Mouse (Mus musculus): ENCODE measurements around the gene Espnl. TPM values are rescaled to one million over a fixed set of nuclear protein-coding genes. Genes with fewer than 3 reads are reported as not detected.

Espnl gene
- polyA plus RNA-seq, 1 experiment: 0.07 TPM

GRCm38 (mm10) chr1:91380453-91381090 lies 58.7 kb downstream of the Espnl start:
- DNase-seq (ENCODE audit: low read depth): no peak

- DNase-seq (ENCODE audit: low read depth): no peak
Measured at GRCm38 (mm10) chr1:91381091-91381471, 59.2 kb downstream of the Espnl start.

GRCm38 (mm10) chr1:91390369-91390768 lies 68.5 kb downstream of the Espnl start:
- no peak for DNase-seq (ENCODE audit: low read depth)

GRCm38 (mm10) chr1:91397927-91398259 lies 76.0 kb downstream of the Espnl start:
- no peak for DNase-seq (ENCODE audit: low read depth)

Other genes with a start within 250 kb of the Espnl start
- 0.05 and 0.15 TPM in 2 replicates for gene Rbm44, start 177.0 kb upstream of the Espnl start, polyA plus RNA-seq (2012; rRNA removed)
- 43.9 and 92.4 TPM in 2 replicates for gene Ramp1, start 142.3 kb upstream of the Espnl start, polyA plus RNA-seq (2012; rRNA removed)
- 35.1 and 37.7 TPM in 2 replicates for gene Ube2f, start 71.8 kb upstream of the Espnl start, polyA plus RNA-seq (2012; rRNA removed)
- gene Scly, start 23.7 kb upstream of the Espnl start, polyA plus RNA-seq (2012; rRNA removed): 14.9 and 15.7 TPM in 2 replicates
- 0.47 and 0.55 TPM in 2 replicates for gene Klhl30, start 28.9 kb downstream of the Espnl start, polyA plus RNA-seq (2012; rRNA removed)
- 0.05 and 0.14 TPM in 2 replicates for gene Erfe, start 44.4 kb downstream of the Espnl start, polyA plus RNA-seq (2012; rRNA removed)
- 45.7 and 47.1 TPM in 2 replicates for gene Ilkap, start 76.7 kb downstream of the Espnl start, polyA plus RNA-seq (2012; rRNA removed)
- 27.8 and 37.0 TPM in 2 replicates for gene Hes6, start 92.0 kb downstream of the Espnl start, polyA plus RNA-seq (2012; rRNA removed)
- gene Per2, start 137.2 kb downstream of the Espnl start, polyA plus RNA-seq (2012; rRNA removed): 6.8 and 6.9 TPM in 2 replicates
- gene Traf3ip1, start 172.6 kb downstream of the Espnl start, polyA plus RNA-seq (2012; rRNA removed): 5.2 and 7.3 TPM in 2 replicates
- 9.5 and 10.7 TPM in 2 replicates for gene Asb1, start 218.5 kb downstream of the Espnl start, polyA plus RNA-seq (2012; rRNA removed)

Measured in gonadal fat pad, adult 2 months (tissue).